Mouse (Mus musculus) ES-E14 (cell line): Measurements from ENCODE around the gene Gm10722.
"Not testable (repeated sequence)": the region's sequence is repeated elsewhere in the genome, so short reads cannot be mapped to it uniquely, and the experiment has no call there.

Experiments used
- HCFC1 ChIP-seq: IDR thresholded peaks from 2 replicates; pipeline ENCODE4 v1.6.1; 2012; ENCODE audit warnings: low read length, inconsistent platforms, borderline replicate concordance; ENCODE audit not compliant: insufficient read depth
- ZNF384 ChIP-seq: IDR thresholded peaks from 2 replicates; pipeline ENCODE4 v1.6.1; 2012; ENCODE audit warnings: low read depth, low read length, inconsistent platforms

GRCm38 (mm10) chr9:3022316-3023008 is 21.7 kb downstream of the Gm10722 start:
- not testable (repeated sequence) for TF ChIP-seq ZNF384, HCFC1
